Mouse (Mus musculus) stomach, embryonic 15.5 days (tissue): ENCODE measurements around the gene Tmcc1. TPM values are rescaled to one million over a fixed set of nuclear protein-coding genes. Genes with fewer than 3 reads are reported as not detected.
"Not testable (repeated sequence)": the region's sequence is repeated elsewhere in the genome, so short reads cannot be mapped to it uniquely, and the experiment has no call there.

Experiments used
- ATAC-seq: fragments of 200-750 bp; cut with Nextera tagmentation; 2 replicates; pipeline ENCODE4 v1.8.0; 2017; ENCODE audit warnings: low read depth, moderate number of reproducible peaks, moderate TSS enrichment; ENCODE audit not compliant: insufficient read depth, low FRiP score
- H3K27ac ChIP-seq: fragments of 300-500 bp; sonication (generic); 2 replicates; pipeline ENCODE4 v1.5.1; 2015; ENCODE audit warnings: mild to moderate bottlenecking, inconsistent platforms
- H3K27me3 ChIP-seq: fragments of 300-500 bp; sonication (generic); replicated peaks from 2 replicates; pipeline ENCODE4 v1.6.1; 2015; ENCODE audit warnings: inconsistent platforms
- H3K36me3 ChIP-seq: fragments of 300-500 bp; sonication (generic); 2 replicates; pipeline ENCODE4 v1.6.1; 2015; ENCODE audit warnings: inconsistent platforms
- H3K4me1 ChIP-seq: fragments of 300-500 bp; sonication (generic); 2 replicates; pipeline ENCODE4 v1.6.1; 2015; ENCODE audit warnings: inconsistent platforms
- H3K4me2 ChIP-seq: fragments of 300-500 bp; sonication (generic); 2 replicates; pipeline ENCODE4 v1.6.1; 2015; ENCODE audit warnings: mild to moderate bottlenecking, inconsistent platforms
- H3K4me3 ChIP-seq: fragments of 300-500 bp; sonication (generic); replicated peaks from 2 replicates; pipeline ENCODE4 v1.5.1; 2015; ENCODE audit warnings: inconsistent platforms
- H3K9ac ChIP-seq: fragments of 300-500 bp; sonication (generic); 2 replicates; pipeline ENCODE4 v1.6.1; 2015; ENCODE audit warnings: inconsistent platforms
- H3K9me3 ChIP-seq: fragments of 300-500 bp; sonication (generic); 2 replicates; pipeline ENCODE4 v1.6.1; 2016; ENCODE audit warnings: inconsistent platforms
- WGBS: fragments of 180-500 bp; shearing (Covaris S2); methylation state at CpG from one replicate; pipeline ENCODE4 v1.1.7; 2015; 5-methylcytosine and 5-hydroxymethylcytosine counted together
- polyA plus RNA-seq: library from polyadenylated mRNA; unstranded; fragments of >200 nt; fragmentation: Nextera tagmentation; extraction: Ambion mirVana; gene quantifications from 2 replicates; pipeline ENCODE4 v1.2.1, GENCODE M21; 2015

Gene Tmcc1
- polyA plus RNA-seq, 1 experiment from 2014 or later: 19.1 TPM

DNA sequence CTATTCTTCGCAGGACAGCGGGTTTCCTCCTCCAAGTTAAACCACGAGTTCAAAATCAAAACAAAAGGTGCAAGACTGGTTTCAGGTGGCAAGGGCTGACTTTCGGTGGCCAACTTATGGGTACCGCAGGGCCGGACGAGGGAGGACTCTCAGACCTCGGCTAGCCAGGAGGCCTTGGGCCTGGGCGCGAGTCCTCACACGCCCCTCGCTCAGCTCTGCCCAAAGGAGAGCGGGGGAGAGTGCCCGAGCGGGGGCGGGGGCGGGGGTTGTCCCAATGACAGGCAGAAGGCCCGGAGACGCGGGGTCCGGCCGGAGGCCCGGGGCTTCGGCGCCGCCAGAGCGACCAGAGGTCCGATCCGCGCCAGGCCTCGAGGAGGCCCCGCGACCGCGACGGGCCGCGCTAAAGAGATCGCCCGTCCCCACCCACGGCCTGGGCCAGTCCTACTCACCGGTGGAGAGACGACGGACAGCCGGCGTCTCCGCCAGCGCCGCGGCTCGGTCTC lies 426 bp downstream of the Tmcc1 start:
- H3K27ac ChIP-seq: peak overlapping the region; percentile 85
- no peaks in the 10 kb centered on the region for H3K9me3 ChIP-seq
- ATAC-seq: peak; percentile 87
- H3K4me3 ChIP-seq: peak overlapping the region; percentile 95
- peaks cover 10% of the 10 kb centered on the region; the same call in 1 of the 2 replicates for H3K4me1 ChIP-seq
- H3K27me3 ChIP-seq: no peaks in the 10 kb centered on the region
- WGBS: under 1% methylated on average over 51 of the region's 51 CpGs
- H3K36me3 ChIP-seq: no peaks in the 10 kb centered on the region
- peak overlapping the region; percentile 83 for H3K4me2 ChIP-seq
- peak overlapping the region; percentile 87 for H3K9ac ChIP-seq

DNA sequence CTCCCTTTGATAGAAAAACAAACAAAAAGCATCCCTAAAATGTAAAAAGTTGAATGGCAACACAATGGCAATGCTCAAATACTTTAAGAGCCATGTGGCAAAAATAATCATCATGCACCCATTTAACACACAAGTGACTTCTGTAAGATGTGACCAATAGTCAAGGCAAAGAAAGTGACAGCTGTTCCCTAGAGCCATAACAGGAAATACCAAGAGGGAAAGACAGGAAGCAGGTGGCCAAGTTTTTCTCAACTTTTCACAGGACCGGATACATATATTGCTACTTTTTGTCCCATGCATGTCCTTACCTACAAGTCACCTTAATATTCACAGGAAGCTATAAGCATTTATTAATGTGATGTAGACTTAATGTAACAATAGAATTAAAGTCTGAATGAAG lies 3.9 kb downstream of the Tmcc1 start:
- Histone ChIP-seq H3K4me3 (no peak overlapping the region), H3K9ac (no peak overlapping the region), H3K9me3 (no peaks in the 10 kb centered on the region), H3K36me3 (no peaks in the 10 kb centered on the region), H3K27ac (no peak overlapping the region), H3K27me3 (no peaks in the 10 kb centered on the region), H3K4me2 (no peak overlapping the region), H3K4me1 (peaks cover 10% of the 10 kb centered on the region; the same call in 1 of the 2 replicates)
- no peak for ATAC-seq
- 50% methylated on average over 1 of the region's 1 CpGs for WGBS

DNA sequence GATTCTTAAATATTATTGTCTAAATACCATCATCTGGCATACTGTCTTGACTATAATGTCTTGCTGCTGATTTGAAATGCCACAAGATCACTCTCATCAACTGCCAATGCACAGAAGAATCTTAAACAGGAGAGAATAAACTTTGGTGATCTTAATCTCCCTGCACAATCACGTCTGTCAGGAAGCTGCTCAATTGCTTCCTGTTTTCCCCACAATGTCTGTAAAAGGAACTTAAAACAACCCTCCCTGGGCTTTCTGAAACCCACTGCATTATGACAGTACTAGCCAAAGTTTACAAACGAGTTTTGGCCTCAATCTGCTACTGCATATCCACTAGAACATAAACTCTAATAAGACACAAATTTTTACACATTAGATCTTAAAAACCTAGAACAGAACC lies 6.8 kb downstream of the Tmcc1 start:
- H3K4me3 ChIP-seq: no peak overlapping the region
- no peaks in the 10 kb centered on the region for H3K9me3 ChIP-seq
- H3K9ac ChIP-seq: no peak overlapping the region
- 36% methylated on average over 2 of the region's 2 CpGs for WGBS
- no peaks in the 10 kb centered on the region for H3K27me3 ChIP-seq
- no peak overlapping the region for H3K27ac ChIP-seq
- H3K36me3 ChIP-seq: no peaks in the 10 kb centered on the region
- peaks cover 5% of the 10 kb centered on the region; the same call in 1 of the 2 replicates for H3K4me1 ChIP-seq
- no peak overlapping the region for H3K4me2 ChIP-seq
- no peak for ATAC-seq

DNA sequence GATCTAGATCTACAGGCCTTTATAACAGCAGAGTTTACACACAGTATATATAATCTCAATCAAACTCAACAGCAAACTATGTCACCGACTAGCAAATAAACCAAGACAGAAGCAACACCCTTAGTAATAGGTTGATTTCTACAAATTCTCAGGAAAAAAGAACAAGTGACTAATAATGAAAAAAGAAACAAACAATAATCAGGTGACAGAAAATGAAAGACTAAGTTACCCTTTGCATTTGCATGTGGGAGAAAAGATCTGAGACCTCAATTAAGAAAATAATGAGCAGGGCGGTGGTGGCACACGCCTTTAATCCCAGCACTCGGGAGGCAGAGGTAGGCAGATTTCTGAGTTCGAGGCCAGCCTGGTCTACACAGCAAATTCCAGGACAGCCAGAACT lies 9.8 kb downstream of the Tmcc1 start:
- H3K36me3 ChIP-seq: no peaks in the 10 kb centered on the region
- no peaks in the 10 kb centered on the region for H3K9me3 ChIP-seq
- ATAC-seq: no peak

DNA sequence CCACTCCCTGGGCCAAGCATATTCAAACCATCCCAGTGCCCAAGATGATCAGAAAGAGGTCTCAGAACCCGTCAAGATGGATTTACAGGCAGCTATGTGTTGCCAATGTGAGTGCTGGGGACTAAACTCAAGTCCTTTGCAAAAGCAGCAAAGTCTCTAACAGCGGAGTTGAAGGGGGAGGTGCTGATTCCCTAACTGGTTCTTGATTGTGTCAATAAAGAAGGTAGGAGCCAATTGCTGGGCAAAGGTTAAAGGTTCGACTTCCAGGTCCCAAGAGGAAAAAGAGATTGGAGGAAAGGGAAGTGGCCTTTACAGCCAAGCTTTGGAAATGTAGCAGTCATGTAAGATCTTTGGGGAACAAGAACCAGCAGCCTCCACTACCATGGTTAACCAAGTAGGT lies 12.6 kb downstream of the Tmcc1 start:
- no peak overlapping the region for H3K4me2 ChIP-seq
- no peaks in the 10 kb centered on the region for H3K4me1 ChIP-seq
- H3K36me3 ChIP-seq: no peaks in the 10 kb centered on the region
- H3K27ac ChIP-seq: no peak overlapping the region
- no peaks in the 10 kb centered on the region for H3K9me3 ChIP-seq
- ATAC-seq: no peak
- H3K4me3 ChIP-seq: no peak overlapping the region
- H3K9ac ChIP-seq: no peak overlapping the region
- WGBS: 54% methylated on average over 3 of the region's 3 CpGs
- H3K27me3 ChIP-seq: no peaks in the 10 kb centered on the region

More for the DNA sequence above, 9.8 kb downstream of the Tmcc1 start:
- H3K27ac ChIP-seq: no peak overlapping the region
- WGBS: 87% methylated on average over 5 of the region's 5 CpGs
- H3K4me1 ChIP-seq: no peaks in the 10 kb centered on the region
- H3K27me3 ChIP-seq: no peaks in the 10 kb centered on the region
- no peak overlapping the region for H3K4me2 ChIP-seq
- no peak overlapping the region for H3K9ac ChIP-seq
- H3K4me3 ChIP-seq: no peak overlapping the region

DNA sequence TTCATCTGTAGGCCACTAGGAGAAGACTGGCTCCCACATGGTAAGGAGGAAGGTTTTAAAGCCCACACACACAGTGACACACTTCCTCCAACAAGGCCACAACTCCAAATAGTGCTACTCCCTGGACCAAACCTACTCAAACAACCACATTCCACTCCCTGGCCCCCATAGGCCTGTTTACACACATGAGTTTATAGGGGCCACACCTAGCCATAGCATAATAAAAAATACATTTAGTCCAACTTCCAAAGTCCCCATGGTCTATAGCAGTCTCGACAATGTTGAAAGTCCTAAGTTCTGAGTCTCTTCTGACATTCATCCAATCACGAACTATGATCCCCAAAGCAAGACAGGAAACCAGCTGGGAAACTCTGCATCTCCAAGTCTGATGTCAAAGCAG lies 14.9 kb downstream of the Tmcc1 start:
- no peak overlapping the region for H3K9ac ChIP-seq
- no peaks in the 10 kb centered on the region for H3K9me3 ChIP-seq
- H3K4me1 ChIP-seq: no peaks in the 10 kb centered on the region
- no peaks in the 10 kb centered on the region for H3K36me3 ChIP-seq
- no peak overlapping the region for H3K4me3 ChIP-seq
- H3K4me2 ChIP-seq: no peak overlapping the region
- ATAC-seq: no peak
- 90% methylated on average over 2 of the region's 2 CpGs for WGBS
- H3K27ac ChIP-seq: no peak overlapping the region
- H3K27me3 ChIP-seq: no peaks in the 10 kb centered on the region

DNA sequence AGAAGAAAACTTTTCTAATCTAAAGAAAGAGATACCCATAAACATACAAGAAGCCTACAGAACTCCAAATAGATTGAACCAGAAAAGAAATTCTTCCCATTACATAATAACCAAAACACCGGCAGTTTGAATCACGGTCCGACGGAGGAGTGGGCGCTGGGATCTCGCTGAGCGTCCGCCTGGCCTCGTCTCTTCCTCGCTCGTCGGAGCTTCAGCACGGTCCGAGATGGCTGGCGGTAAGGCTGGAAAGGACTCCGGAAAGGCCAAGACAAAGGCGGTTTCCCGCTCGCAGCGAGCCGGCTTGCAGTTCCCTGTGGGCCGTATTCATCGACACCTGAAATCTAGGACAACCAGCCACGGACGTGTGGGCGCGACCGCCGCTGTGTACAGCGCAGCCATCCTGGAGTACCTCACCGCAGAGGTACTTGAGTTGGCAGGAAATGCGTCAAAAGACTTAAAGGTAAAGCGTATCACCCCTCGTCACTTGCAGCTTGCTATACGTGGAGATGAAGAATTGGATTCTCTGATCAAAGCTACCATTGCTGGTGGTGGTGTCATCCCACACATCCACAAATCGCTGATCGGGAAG lies 19.7 kb downstream of the Tmcc1 start:
- H3K36me3 ChIP-seq, H3K27ac ChIP-seq, H3K27me3 ChIP-seq, H3K4me1 ChIP-seq, H3K4me2 ChIP-seq, H3K9me3 ChIP-seq, H3K4me3 ChIP-seq, ATAC-seq, H3K9ac ChIP-seq: not testable (repeated sequence)
- 76% methylated on average over 37 of the region's 37 CpGs for WGBS

DNA sequence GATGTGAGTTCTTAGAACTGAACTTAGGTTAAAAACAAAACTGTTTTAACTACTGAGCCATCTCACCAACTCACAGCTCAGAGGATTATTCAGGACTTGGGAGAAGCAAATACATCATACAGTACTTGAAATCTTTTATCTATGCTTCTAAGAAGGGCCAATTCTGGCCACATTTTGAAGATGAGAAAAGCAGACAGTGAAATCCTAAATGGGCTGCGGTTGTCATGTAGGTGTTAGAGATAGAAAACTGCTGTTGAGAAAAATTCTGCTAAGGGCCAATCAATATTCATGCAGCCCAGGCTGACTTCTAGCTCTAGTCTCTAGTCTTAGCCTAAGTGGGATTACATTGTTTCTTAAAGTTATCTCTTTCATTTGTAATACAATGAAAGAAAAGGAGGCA lies 26.9 kb downstream of the Tmcc1 start:
- Histone ChIP-seq H3K4me2 (no peak overlapping the region), H3K9me3 (no peaks in the 10 kb centered on the region), H3K27ac (no peak overlapping the region), H3K27me3 (no peaks in the 10 kb centered on the region), H3K36me3 (0 out of 2 replicates have a peak, but pooled peaks cover 3% of the 10 kb centered on the region), H3K9ac (no peak overlapping the region), H3K4me3 (no peak overlapping the region), H3K4me1 (no peaks in the 10 kb centered on the region)
- ATAC-seq: no peak
- WGBS: 86% methylated on average over 1 of the region's 1 CpGs

DNA sequence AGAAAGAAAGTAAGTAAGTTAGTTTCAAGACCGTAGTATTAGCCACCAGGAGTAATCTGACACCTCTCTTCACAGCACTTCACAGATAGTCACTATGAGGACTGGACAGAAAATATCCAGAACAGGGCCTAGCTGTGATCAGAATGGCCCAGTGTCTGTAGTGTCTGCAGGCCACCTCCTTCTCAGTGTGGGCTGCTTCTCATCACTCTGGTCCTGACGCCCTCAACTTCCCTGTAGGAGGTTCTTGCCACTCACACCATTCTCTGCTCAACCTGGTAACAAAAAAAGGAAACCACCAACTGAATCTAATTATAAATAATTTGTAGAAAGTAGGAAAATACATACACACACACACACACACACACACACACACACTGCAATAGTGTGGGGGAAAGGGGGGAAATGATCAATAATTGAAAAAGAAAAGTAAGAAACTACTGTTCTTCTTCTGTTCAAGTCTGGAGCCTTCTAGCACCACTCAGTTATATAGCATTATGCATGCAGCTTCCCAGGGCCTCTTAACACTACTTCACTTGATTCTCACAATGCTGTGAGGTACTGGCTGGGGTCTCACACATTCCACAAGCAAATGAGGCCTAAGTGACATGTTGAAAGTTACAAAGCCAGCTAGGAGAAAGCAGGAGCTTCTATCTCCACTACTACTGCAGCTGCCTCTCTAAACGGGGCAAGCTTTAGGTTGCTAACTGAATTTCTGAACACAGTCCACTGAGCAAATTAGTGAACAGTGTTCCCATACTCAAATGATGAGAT lies 38.2 kb downstream of the Tmcc1 start:
- Histone ChIP-seq H3K4me3 (no peak overlapping the region), H3K27ac (no peak overlapping the region), H3K4me2 (no peak overlapping the region), H3K36me3 (no peaks in the 10 kb centered on the region), H3K27me3 (no peaks in the 10 kb centered on the region), H3K9ac (no peak overlapping the region), H3K9me3 (no peaks in the 10 kb centered on the region), H3K4me1 (no peaks in the 10 kb centered on the region)
- ATAC-seq: no peak
- WGBS: 53% methylated on average over 3 of the region's 3 CpGs

DNA sequence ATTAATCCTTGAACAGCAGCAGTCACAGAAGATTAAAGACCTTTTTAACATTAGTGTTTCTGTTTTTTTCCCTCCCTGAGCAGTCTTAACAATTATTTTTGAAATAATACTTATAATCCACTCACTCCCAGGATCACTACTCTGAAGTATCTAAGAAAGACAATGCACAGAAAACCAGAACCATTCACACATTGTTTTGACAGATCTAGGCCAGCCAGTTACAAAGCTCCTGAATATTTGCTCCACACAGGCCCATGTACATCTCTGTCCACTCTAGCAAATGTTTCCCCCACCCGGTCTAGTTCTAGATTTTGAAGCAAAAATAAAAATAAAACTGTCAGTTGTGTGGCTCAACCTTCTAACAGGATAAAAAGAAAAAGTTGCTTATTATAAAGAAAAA lies 45.9 kb downstream of the Tmcc1 start:
- WGBS: 80% methylated on average over 1 of the region's 1 CpGs
- Histone ChIP-seq H3K36me3 (no peaks in the 10 kb centered on the region), H3K4me2 (no peak overlapping the region), H3K27ac (no peak overlapping the region), H3K4me3 (no peak overlapping the region), H3K9me3 (no peaks in the 10 kb centered on the region), H3K9ac (no peak overlapping the region), H3K27me3 (no peaks in the 10 kb centered on the region), H3K4me1 (no peaks in the 10 kb centered on the region)
- no peak for ATAC-seq

DNA sequence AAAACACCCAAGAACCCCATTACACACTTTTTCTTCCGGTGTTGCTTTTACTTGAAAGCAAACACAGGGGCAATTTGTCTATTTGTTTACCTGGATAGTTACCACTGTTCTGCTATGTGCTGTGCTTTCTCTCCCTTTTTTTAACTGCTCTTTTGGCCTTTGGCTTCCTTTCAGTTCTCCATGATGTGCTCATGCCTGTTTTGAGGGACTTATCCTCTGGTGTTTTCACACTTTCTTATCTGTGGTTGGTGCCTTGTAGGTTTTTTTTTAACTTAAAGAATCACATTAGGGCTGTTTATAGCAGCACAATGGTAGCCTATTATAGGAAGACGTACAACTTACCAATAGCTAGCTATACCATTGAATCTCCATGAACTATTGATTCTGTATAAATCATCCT lies 51.6 kb downstream of the Tmcc1 start:
- Histone ChIP-seq H3K4me2 (no peak overlapping the region), H3K9me3 (no peaks in the 10 kb centered on the region), H3K4me1 (no peaks in the 10 kb centered on the region), H3K36me3 (no peaks in the 10 kb centered on the region), H3K27me3 (no peaks in the 10 kb centered on the region), H3K4me3 (no peak overlapping the region), H3K27ac (no peak overlapping the region), H3K9ac (no peak overlapping the region)
- 42% methylated on average over 2 of the region's 2 CpGs for WGBS
- no peak for ATAC-seq

DNA sequence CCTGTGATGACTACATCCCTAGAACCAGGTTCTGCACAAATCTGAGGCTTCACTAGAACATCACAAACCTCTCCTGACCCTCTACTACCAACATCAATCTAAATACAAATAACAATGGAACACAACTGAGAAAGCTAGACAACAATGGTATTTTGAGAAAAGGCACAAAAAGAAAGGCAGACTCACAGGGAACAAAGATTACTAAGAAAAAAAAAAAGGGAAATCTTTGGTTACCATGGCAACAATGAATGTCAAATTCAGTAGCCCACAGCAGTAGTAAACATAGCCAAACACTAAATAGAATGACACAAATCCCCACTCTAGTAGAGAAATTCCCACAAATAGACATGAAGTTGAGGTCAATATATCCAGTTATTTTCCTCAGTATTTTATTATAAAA lies 52.5 kb downstream of the Tmcc1 start:
- no peak for ATAC-seq
- H3K9me3 ChIP-seq: no peaks in the 10 kb centered on the region
- no peaks in the 10 kb centered on the region for H3K27me3 ChIP-seq
- no peak overlapping the region for H3K27ac ChIP-seq
- no peak overlapping the region for H3K4me2 ChIP-seq
- H3K4me3 ChIP-seq: no peak overlapping the region
- H3K9ac ChIP-seq: no peak overlapping the region
- H3K36me3 ChIP-seq: no peaks in the 10 kb centered on the region
- no peaks in the 10 kb centered on the region for H3K4me1 ChIP-seq
